Mouse (Mus musculus) gastrocnemius, adult 8-10 months (tissue): ENCODE data around the gene Rbm34. TPM values are rescaled to one million over a fixed set of nuclear protein-coding genes. Genes with fewer than 3 reads are reported as not detected.
"Not testable (repeated sequence)": the region's sequence is repeated elsewhere in the genome, so short reads cannot be mapped to it uniquely, and the experiment has no call there.

ENCODE experiments used
- DNase-seq, 2 experiments: peaks; one replicate each; pipeline ENCODE4 v3.0.0; 2022; ENCODE audit warnings: low spot score in 2 of 2
- total RNA-seq, 4 experiments: library from RNA; stranded (reverse); gene quantifications; 2 replicates each; pipeline ENCODE4 v1.2.4; 2022

The Rbm34 gene
- total RNA-seq, 4 experiments from 2014 or later = 4.4 to 5.8 (median 5.3) TPM

- DNase-seq = no peak
Observed at GRCm38 (mm10) chr8:126920386-126920785, 50.5 kb downstream of the Rbm34 start.

DNA sequence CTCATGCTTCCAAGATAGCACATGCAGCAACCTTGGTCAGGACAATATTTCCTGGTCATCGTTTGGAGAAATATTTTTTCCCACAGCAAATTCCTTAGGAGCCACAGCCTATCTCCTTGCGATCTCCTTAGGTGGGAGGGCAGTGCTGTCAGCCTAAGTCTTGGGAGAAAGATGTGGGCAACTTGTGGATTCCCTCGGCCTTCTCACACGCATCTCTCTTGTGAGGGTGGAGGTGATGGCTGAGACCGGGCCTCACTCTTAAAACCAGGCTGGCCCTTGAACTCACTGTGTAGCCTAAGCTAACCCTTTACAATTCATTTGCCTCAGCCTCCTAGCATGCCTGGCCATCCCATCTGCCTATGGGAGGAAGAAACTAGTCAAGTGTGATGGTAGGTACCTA lies 51.2 kb downstream of the Rbm34 start:
- no peak for DNase-seq

GRCm38 (mm10) chr8:126919255-126919654 lies 51.6 kb downstream of the Rbm34 start:
- no peak for DNase-seq

DNA sequence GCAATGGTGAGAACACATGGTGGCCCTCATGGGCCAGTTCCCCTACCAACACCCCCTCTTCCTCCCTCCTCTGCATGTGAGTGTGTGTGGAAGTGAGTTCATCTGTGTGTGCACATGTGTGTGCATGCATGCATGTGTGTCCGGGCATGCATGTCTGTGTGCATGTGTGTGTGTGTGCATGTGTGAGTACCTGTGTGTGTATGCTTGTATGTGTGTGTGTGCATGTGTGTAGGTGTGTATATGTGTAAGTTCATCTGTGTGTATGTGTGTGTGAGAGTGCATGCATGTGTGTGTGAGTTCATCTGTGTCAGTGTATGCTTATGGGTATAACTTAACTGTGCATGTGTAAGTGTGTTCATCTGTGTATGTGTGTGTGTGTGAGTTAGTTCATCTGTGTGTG lies 52.5 kb downstream of the Rbm34 start:
- DNase-seq = no peak

DNA sequence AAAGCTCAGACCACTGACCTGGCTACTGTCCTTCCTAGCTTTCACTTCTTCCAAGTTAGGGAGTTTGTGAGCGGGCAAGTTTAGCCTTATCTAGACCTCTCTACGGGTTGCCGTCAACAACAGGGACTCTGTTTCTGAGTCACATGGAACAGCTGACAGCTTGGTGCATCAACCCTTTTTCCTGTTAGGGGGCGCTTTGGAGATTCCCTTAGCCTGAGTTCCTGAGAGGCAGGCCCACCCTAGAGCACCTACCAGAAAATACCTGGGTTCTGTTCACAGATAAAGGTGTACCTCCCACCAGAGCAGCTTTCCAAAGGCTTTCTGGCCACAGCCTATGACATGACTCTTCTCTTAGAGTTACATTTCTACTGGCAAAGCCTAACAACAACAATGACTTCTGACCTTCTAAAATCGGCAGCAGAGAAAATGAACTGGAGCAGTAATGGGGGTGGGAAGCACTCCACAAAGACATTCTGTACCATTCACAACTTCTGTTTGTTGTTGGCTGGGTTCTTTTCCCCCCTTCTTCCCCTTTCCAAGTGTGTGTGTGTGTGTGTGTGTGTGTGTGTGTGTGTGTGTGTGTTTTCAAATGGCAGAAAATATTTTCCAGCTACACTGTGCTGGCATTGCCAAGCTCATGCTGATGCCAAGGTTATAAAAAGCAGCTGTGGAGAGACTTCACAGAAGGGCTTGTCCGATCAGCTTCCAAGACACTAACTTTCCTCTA lies 53.5 kb downstream of the Rbm34 start:
- peak; percentile 46 to 60 for DNase-seq

DNA sequence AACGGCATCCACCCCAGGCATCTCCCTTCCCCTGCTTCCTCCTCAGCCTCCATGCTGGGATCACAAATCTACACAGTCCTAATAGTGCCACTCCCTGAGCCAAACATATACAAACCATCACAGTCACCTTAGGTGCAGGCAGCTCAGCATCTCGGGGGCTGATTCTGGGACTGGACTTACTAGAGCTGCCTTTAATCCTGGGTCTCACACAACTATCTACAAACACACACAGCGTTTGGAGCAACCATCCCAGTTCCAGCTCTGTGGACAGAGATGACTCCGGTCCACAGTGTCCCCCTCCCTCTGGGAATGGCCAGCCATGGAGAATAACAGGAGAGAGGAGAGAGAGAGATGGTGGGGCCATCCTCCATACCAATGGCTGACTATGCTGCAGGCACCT lies 54.3 kb downstream of the Rbm34 start:
- no peak for DNase-seq

GRCm38 (mm10) chr8:126914609-126915375 lies 56.1 kb downstream of the Rbm34 start:
- no peak for DNase-seq

DNA sequence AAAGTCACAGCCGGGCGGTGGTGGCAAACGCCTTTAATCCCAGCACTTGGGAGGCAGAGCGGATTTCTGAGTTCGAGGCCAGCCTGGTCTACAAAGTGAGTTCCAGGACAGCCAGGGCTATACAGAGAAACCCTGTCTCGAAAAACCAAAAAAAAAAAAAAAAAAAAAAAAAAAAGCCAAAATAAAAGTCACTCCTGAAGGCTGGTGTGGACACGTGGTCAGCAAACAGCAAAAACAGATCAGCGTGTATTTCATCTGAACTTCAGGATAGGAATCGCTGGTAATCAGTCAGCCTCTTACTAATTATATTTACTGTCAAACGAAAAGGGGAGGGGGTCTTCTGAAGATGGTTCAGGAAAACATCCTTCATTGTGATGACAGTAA lies 56.8 kb downstream of the Rbm34 start:
- not testable (repeated sequence) for DNase-seq

DNA sequence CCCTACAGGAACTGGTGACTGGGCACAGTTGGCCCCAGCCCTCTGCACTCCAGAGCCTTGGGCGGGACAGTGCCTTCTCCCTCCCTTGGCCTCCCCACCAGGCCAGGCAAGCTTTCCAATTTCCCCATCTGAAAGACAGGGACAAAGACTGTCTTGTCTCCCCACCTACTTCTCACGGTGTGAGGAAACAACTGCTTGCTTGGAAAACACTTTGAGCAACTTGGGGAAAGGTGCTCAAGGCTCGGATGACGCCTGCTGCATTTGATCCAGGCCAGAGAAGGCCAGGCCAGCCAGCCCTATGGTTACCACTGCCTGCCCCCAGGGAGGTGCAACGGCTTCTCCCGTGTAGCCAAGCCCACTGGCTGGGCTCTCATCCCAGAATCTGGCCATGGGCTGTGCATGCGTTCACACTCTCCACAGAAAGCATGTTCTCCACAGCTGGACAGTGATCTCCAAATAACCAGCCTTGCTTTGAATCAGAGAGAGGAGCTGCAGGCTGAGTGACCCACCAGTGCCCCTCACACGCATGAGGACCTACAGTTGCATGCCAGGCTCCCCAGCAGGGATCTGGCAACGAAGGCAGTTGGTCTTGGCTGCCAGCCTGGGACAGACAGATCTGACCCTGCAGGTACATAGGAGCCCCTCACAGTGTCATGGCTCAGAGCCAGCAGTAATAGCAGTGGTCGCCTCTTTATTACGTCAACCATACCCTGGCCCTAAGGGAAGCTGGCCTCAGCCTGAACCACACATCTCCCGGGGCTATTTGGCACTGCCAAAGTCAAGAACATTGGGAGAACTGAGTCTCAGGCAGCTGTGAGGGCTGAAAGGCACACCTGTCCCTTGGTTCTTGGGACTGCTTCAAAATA lies 57.4 kb downstream of the Rbm34 start:
- DNase-seq = peak; percentile 71 to 82

DNA sequence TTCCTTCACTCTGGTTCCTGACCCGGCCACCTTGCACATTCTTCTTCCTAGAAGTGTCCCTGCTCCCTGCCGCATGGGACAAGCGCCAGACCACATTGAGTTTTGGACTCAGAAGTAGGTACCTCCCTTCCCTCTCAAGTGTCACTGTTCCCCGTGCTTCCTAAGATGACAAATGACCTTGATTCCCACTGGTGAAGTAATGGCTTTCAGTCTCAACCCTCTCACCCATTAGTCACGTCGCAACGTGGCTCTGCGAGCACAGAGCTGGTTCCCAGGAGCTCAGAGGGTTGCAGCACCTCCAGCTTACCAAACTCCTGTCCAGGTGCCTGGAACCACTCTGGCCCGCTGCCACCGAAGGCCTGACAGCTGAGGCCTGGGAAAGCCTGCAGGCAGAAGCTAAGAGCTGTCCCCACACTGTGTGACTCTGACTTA lies 61.5 kb downstream of the Rbm34 start:
- peak; percentile 53 to 61 for DNase-seq

GRCm38 (mm10) chr8:126908805-126909204 lies 62.1 kb downstream of the Rbm34 start:
- peak in 1 of 2 experiments; percentile 13 for DNase-seq

DNA sequence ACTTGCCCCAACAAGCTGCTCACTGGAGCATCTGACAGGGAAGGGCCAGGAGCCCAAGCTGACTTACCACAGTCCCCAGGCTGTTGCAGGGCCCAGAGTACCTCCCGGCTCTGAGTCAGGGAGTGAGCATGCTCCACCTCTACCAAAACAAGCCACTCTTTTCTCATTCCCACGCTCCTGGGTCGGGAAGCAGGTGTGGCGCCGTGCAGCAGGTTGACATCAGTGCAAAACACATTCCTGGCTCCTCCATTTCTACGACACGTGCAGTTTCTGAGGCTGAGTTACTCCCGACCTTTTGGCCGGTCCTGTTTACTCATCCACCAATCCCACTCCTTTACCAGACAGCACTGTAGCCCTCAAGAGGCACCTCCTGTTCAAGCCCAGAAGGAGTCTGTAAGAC lies 62.9 kb downstream of the Rbm34 start:
- DNase-seq = no peak

DNA sequence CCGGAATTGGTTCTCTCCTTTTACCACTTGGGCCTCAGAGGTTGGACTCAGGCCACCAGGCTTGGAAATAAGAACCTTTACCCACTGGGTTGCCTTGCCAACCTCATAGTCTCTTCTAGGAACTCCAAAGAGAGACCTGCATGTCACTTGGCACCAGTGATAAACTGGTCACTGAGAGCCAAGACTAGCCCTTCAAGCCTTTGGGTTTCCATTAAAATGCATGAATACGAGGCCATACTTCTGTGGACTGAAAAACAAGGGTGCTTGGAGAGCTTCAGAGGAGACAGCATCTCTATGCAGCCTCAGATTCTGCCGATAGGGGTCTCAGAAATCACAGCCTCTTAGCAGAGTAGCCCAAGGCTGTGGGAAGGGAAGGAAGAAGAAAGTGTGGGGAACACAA lies 63.5 kb downstream of the Rbm34 start:
- no peak for DNase-seq

- DNase-seq = no peak
Observed at GRCm38 (mm10) chr8:126905387-126905786, 65.5 kb downstream of the Rbm34 start.

- no peak for DNase-seq
Observed at GRCm38 (mm10) chr8:126903927-126904326, 66.9 kb downstream of the Rbm34 start.

DNA sequence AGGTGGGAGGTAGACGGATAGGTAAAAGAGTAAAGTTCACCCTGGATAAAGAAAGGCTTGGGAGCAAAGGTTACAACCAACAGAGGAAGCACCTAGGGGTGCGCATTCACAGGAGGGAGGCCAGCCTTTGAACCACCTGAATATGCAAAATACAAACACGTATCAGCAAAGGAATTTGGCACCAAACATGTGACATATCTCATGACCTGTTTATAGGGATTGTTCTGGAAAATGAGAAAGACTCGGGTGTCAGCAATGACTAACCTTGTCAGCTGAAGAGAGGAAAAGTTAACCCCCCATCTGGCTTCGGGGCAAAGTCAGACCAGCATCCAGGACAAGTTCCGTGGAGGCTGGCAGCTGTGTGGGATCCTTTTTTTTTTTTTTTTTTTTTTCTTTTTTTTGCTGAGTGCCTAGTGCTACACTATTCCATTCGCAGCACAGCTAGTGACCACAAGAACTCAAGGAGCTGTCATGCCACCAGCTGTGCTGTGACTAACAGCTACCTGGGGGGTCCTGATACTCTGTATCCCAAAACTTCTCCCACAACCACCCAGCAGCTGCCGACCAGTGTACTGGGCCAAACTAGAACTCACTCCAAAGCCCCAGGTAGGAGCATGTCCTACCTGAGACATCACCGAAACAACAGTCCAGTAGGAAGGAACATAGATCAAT lies 67.5 kb downstream of the Rbm34 start:
- DNase-seq = no peak

- DNase-seq = no peak
Observed at GRCm38 (mm10) chr8:126901612-126902011, 69.3 kb downstream of the Rbm34 start.

DNA sequence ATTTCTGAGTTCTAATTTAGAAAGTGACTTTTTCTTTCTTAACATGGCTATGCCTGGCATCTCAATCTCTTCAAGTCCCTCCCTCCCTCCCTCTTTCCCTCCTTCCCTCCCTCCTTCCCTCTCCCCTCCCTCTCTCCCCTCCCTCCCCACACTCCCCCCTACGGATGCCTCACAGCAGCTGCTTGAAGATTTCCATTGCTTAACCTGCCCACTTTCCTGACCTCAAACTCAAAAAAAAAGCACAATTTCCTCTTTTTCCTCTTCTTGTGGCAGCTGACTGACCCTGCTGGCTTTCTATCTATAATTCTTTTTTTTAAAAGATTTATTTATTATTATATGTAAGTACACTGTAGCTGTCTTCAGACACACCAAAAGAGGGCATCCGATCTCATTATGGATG lies 69.8 kb downstream of the Rbm34 start:
- DNase-seq = no peak
